35 mouse cellular contexts compared by ENCODE assay signal in the genomic region with DNA sequence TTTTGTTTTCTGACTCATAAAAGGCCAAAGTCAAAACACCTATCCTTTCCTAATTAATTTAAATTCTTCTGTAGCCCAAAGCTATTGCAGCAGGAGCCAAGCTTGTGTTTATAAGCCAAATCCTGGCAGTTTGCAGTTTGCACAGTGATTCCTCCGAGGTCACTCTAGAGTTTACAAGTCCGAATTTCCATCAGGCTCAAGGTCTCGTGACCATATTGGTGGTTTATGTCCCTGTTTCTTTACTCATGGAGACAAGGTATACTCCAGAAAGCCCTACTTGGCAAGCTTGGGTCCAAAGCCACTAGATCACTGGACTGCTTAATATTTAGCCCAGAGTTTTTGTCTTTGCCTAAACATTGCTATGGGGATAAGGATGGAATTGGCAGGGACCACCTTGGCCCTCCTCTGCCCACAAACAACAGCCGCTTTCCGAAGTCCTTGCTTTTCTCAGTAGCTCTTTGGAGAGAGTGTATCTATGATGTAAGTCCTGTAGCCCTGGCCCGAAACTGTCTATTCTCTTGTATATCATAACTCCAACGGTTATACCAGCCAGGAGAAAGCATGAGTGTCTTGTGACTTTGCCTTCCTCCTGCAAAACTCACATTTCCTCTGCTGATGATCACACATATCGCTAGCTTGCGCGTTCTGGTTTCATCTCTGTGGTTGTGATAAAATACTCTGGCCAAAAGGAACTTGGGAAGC. TPM values are rescaled to one million over a fixed set of nuclear protein-coding genes. Genes with fewer than 3 reads are reported as not detected.
A peak's percentile ranks its signal among the peaks of the same experiment; 100 is the strongest.
DNase-seq lines count a peak whose midpoint lies in the region; ATAC-seq and TF ChIP-seq lines count a peak whose summit lies in the region.
"Had no signal": no experiment of that assay in that cellular context is flagged by ENCODE, and none has a peak within 500 bp of the region (broad histone marks: within the 10 kb centered on the region; RNA-seq: fewer than 3 reads in every experiment).

No protein-coding gene starts in this region.

- no peak overlapping the region for H3K9ac ChIP-seq in heart, adult 2 months (ENCODE audit: low read depth, low read length)
- no peak overlapping the region for H3K9ac ChIP-seq in liver, embryonic 12.5 days
- no peak overlapping the region for H3K9ac ChIP-seq in liver, embryonic 13.5 days
- H3K9ac ChIP-seq: hindbrain, embryonic 12.5 days; neural tube, embryonic 13.5 days had no signal

- H3K27ac ChIP-seq in heart, adult 2 months: peak overlapping the region; percentile 31; the same call in 1 of the 2 replicates
- peak overlapping the region; percentile 21; the same call in 1 of the 2 replicates for H3K27ac ChIP-seq in liver, embryonic 12.5 days
- peak overlapping the region; percentile 65 for H3K27ac ChIP-seq in liver, embryonic 13.5 days
- H3K27ac ChIP-seq: hindbrain, embryonic 12.5 days; neural tube, embryonic 13.5 days had no signal

- H3K4me1 ChIP-seq in heart, adult 2 months (ENCODE audit: control insufficient read depth, insufficient read depth, low read length): peaks cover 2% of the 10 kb centered on the region
- peaks cover 31% of the 10 kb centered on the region for H3K4me1 ChIP-seq in liver, embryonic 12.5 days
- H3K4me1 ChIP-seq in liver, embryonic 13.5 days (replicated peaks): peaks cover 32% of the 10 kb centered on the region
- H3K4me1 ChIP-seq: hindbrain, embryonic 12.5 days; neural tube, embryonic 13.5 days had no signal

- H3K79me2 ChIP-seq in heart, adult 2 months (replicated peaks; ENCODE audit: control insufficient read depth, insufficient read depth, low read length): 0 out of 2 replicates have a peak, but pooled peaks cover 1% of the 10 kb centered on the region

- H3K4me2 ChIP-seq in liver, embryonic 12.5 days: no peak overlapping the region
- no peak overlapping the region for H3K4me2 ChIP-seq in liver, embryonic 13.5 days
- H3K4me2 ChIP-seq: heart, embryonic 11.5 days; hindbrain, embryonic 12.5 days; neural tube, embryonic 13.5 days had no signal

- H3K27me3 ChIP-seq in heart, adult 2 months (ENCODE audit: control insufficient read depth, insufficient read depth, low read length): no peaks in the 10 kb centered on the region
- H3K27me3 ChIP-seq in liver, embryonic 12.5 days (replicated peaks): no peaks in the 10 kb centered on the region
- H3K27me3 ChIP-seq in liver, embryonic 13.5 days: no peaks in the 10 kb centered on the region
- H3K27me3 ChIP-seq: hindbrain, embryonic 12.5 days; neural tube, embryonic 13.5 days had no signal

- peaks cover 9% of the 10 kb centered on the region; the same call in 1 of the 2 replicates for H3K9me3 ChIP-seq in liver, embryonic 12.5 days (replicated peaks)
- no peaks in the 10 kb centered on the region for H3K9me3 ChIP-seq in liver, embryonic 13.5 days (replicated peaks)
- H3K9me3 ChIP-seq: hindbrain, embryonic 12.5 days; neural tube, embryonic 13.5 days had no signal

- peaks cover 8% of the 10 kb centered on the region for H3K36me3 ChIP-seq in heart, adult 2 months (ENCODE audit: control insufficient read depth, insufficient read depth, low read length)
- H3K36me3 ChIP-seq in liver, embryonic 12.5 days: peaks cover 98% of the 10 kb centered on the region
- peaks cover 94% of the 10 kb centered on the region for H3K36me3 ChIP-seq in liver, embryonic 13.5 days

- 85% methylated on average over 10 of the region's 10 CpGs for WGBS in heart, adult 2 months
- WGBS in liver, embryonic 12.5 days (ENCODE audit: insufficient replicate concordance): 86% methylated on average over 10 of the region's 10 CpGs
- 86% methylated on average over 10 of the region's 10 CpGs for WGBS in liver, embryonic 13.5 days (ENCODE audit: insufficient replicate concordance)

- no peak for TF ChIP-seq POLR2A in heart, adult 2 months (IDR thresholded peaks at IDR 0.05; ENCODE audit: insufficient read depth, low read depth, low read length)

- DNase-seq in heart, adult 2 months: no peak
- no peak for DNase-seq in heart, adult 9 months (ENCODE audit: low spot score in 2 of 2)
- no peak for DNase-seq in liver
- DNase-seq in liver, embryonic 13.5 days: no peak
- no peak for DNase-seq in right cerebral cortex, adult 18-20 months
- DNase-seq: adrenal gland, postnatal 25 days; cerebellum, adult 18-20 months; cerebellum, postnatal 14 days; gastrocnemius, postnatal 36 days; heart, postnatal 14 days; kidney, adult 8-10 months; kidney, postnatal 14 days; layer of hippocampus, postnatal 36 days; lung, postnatal 10 days; midbrain, embryonic 14.5 days; retina, postnatal 1 day; right cerebral cortex, postnatal 4 days; thymus, postnatal 14 days had no signal

- TF ChIP-seq CTCF in heart, adult 2 months (IDR thresholded peaks at IDR 0.05): no peak

- no peak overlapping the region for H3K4me3 ChIP-seq in heart, adult 2 months
- H3K4me3 ChIP-seq in liver, embryonic 12.5 days: no peak overlapping the region
- no peak overlapping the region for H3K4me3 ChIP-seq in liver, embryonic 13.5 days (replicated peaks)
- H3K4me3 ChIP-seq: forebrain, embryonic 10.5 days; hindbrain, embryonic 12.5 days; myocyte; neural tube, embryonic 13.5 days had no signal

- ATAC-seq in liver, embryonic 12.5 days: no peak
- no peak for ATAC-seq in liver, embryonic 13.5 days (ENCODE audit: low read depth)
- no peak for ATAC-seq in frontal cortex, adult (ENCODE audit: low TSS enrichment)
- ATAC-seq: CD4-positive, CD25-positive, alpha-beta regulatory T cell, adult 4 months; forebrain, embryonic 16.5 days; inflammation-experienced regulatory T-cells, adult 6 months had no signal

- intact Hi-C loops in heart, adult 2 months (cut with DNase I): no loop called here

- no peak for TF ChIP-seq EP300 in heart, adult 2 months (IDR thresholded peaks at IDR 0.05; ENCODE audit: insufficient read depth, low read depth, low read length)

RNA-seq across cellular contexts. Expression of gene Gm21970, which starts 5.0 kb away (rescaled TPM):
- total RNA-seq in heart, adult 2 months (2021): not detected
- not detected in 2 replicates for polyA plus RNA-seq in heart, adult 2 months (2012; rRNA removed)
- not detected in 2 replicates for polyA plus RNA-seq in liver, embryonic 12.5 days (2016; fragmentation: Nextera tagmentation; extraction: Ambion mirVana)
- polyA plus RNA-seq in liver, embryonic 13.5 days (2015; fragmentation: Nextera tagmentation; extraction: Ambion mirVana): not detected in 2 replicates
- total RNA-seq: adrenal gland, postnatal 25 days; gastrocnemius, postnatal 36 days; heart, postnatal 14 days; layer of hippocampus, adult 18-20 months; layer of hippocampus, postnatal 36 days; left cerebral cortex, postnatal 10 days; megakaryocyte-erythroid progenitor cell, adult 5-6 weeks had no signal
- polyA plus RNA-seq: CD4-positive, CD25-positive, alpha-beta regulatory T cell, adult 4 months; embryonic facial prominence, embryonic 11.5 days; forebrain, embryonic 10.5 days; forebrain, embryonic 16.5 days; heart, embryonic 11.5 days; hindbrain, embryonic 12.5 days; limb, embryonic 11.5 days; liver, embryonic 16.5 days; midbrain, embryonic 14.5 days; myocyte; neural tube, embryonic 13.5 days; stomach, embryonic 14.5 days had no signal

RNA-seq across cellular contexts. Expression of gene Ifnar2, which starts 14.0 kb away (rescaled TPM):
- 10 to 100 TPM; 31.2 to 36.0 TPM for total RNA-seq in heart, adult 2 months (2021)
- 39.9 and 51.6 TPM in 2 replicates for polyA plus RNA-seq in heart, adult 2 months (2012; rRNA removed)
- polyA plus RNA-seq in liver, embryonic 12.5 days (2016; fragmentation: Nextera tagmentation; extraction: Ambion mirVana): 63.5 and 65.7 TPM in 2 replicates
- polyA plus RNA-seq in liver, embryonic 13.5 days (2015; fragmentation: Nextera tagmentation; extraction: Ambion mirVana): 67.4 and 74.0 TPM in 2 replicates

RNA-seq across cellular contexts. Expression of gene Il10rb, which starts 19.4 kb away (rescaled TPM):
- total RNA-seq in heart, adult 2 months (2021): 100 to 1,000 TPM in 1 of 2 experiments, 10 to 100 TPM in 1; 98.2 to 122 TPM
- 136 and 182 TPM in 2 replicates for polyA plus RNA-seq in heart, adult 2 months (2012; rRNA removed)
- polyA plus RNA-seq in liver, embryonic 12.5 days (2016; fragmentation: Nextera tagmentation; extraction: Ambion mirVana): 26.0 and 27.0 TPM in 2 replicates
- 25.0 and 28.1 TPM in 2 replicates for polyA plus RNA-seq in liver, embryonic 13.5 days (2015; fragmentation: Nextera tagmentation; extraction: Ambion mirVana)
